In genomic region chr2:33682219-33682618, GRCm38 (mm10) we compare ENCODE assay signal across 8 mouse cellular contexts. TPM values are rescaled to one million over a fixed set of nuclear protein-coding genes. Genes with fewer than 3 reads are reported as not detected.
A peak's percentile ranks its signal among the peaks of the same experiment; 100 is the strongest.
DNase-seq lines count a peak whose midpoint lies in the region; ATAC-seq lines count a peak whose summit lies in the region.

No protein-coding gene starts in this region.

- no peak overlapping the region for H3K4me3 ChIP-seq in forebrain, embryonic 11.5 days (ENCODE audit: low read depth, low read length)
- no peak overlapping the region for H3K4me3 ChIP-seq in forebrain, embryonic 16.5 days (replicated peaks; ENCODE audit: low read length)
- H3K4me3 ChIP-seq in embryonic facial prominence, embryonic 14.5 days (ENCODE audit: low read depth, low read length) = no peak overlapping the region

- H3K27me3 ChIP-seq in forebrain, embryonic 11.5 days (ENCODE audit: control insufficient read depth, insufficient read depth, low read length) = no peaks in the 10 kb centered on the region
- peaks cover 3% of the 10 kb centered on the region for H3K27me3 ChIP-seq in forebrain, embryonic 16.5 days (replicated peaks; ENCODE audit: control insufficient read depth, insufficient read depth, low read length)
- no peaks in the 10 kb centered on the region for H3K27me3 ChIP-seq in embryonic facial prominence, embryonic 14.5 days (replicated peaks; ENCODE audit: control insufficient read depth, insufficient read depth, low read length)

- H3K36me3 ChIP-seq in forebrain, embryonic 11.5 days (ENCODE audit: control insufficient read depth, insufficient read depth, low read length) = no peaks in the 10 kb centered on the region
- no peaks in the 10 kb centered on the region for H3K36me3 ChIP-seq in forebrain, embryonic 16.5 days (ENCODE audit: control insufficient read depth, insufficient read depth)
- no peaks in the 10 kb centered on the region for H3K36me3 ChIP-seq in embryonic facial prominence, embryonic 14.5 days (ENCODE audit: control insufficient read depth, insufficient read depth, low read length)

- H3K9ac ChIP-seq in forebrain, embryonic 11.5 days (ENCODE audit: low read length) = no peak overlapping the region
- H3K9ac ChIP-seq in forebrain, embryonic 16.5 days (replicated peaks; ENCODE audit: low read depth, low read length) = no peak overlapping the region
- no peak overlapping the region for H3K9ac ChIP-seq in embryonic facial prominence, embryonic 14.5 days (ENCODE audit: low read depth, low read length)

- no peak overlapping the region for H3K27ac ChIP-seq in forebrain, embryonic 11.5 days (ENCODE audit: low read depth, low read length)
- H3K27ac ChIP-seq in forebrain, embryonic 16.5 days (ENCODE audit: low read length) = no peak overlapping the region
- H3K27ac ChIP-seq in embryonic facial prominence, embryonic 14.5 days (replicated peaks; ENCODE audit: low read depth, low read length) = no peak overlapping the region

- no peak for ATAC-seq in forebrain, embryonic 11.5 days (replicated peaks; ENCODE audit: low FRiP score)
- ATAC-seq in forebrain, embryonic 16.5 days = no peak
- ATAC-seq in embryonic facial prominence, embryonic 14.5 days (ENCODE audit: low read depth) = no peak

- peaks cover 1% of the 10 kb centered on the region; the same call in 1 of the 2 replicates for H3K9me3 ChIP-seq in forebrain, embryonic 11.5 days (ENCODE audit: control insufficient read depth, low read length)
- peaks cover 2% of the 10 kb centered on the region; the same call in 1 of the 2 replicates for H3K9me3 ChIP-seq in forebrain, embryonic 16.5 days (ENCODE audit: control insufficient read depth, low read length)
- no peaks in the 10 kb centered on the region for H3K9me3 ChIP-seq in embryonic facial prominence, embryonic 14.5 days (ENCODE audit: control insufficient read depth, low read length)

- WGBS in forebrain, embryonic 11.5 days = 10% methylated on average over 4 of the region's 4 CpGs
- 11% methylated on average over 4 of the region's 4 CpGs for WGBS in forebrain, embryonic 16.5 days
- WGBS in embryonic facial prominence, embryonic 14.5 days = 11% methylated on average over 4 of the region's 4 CpGs

- peak; percentile 83 for DNase-seq in forebrain, embryonic 11.5 days (ENCODE audit: low spot score)
- peak; percentile 54 for DNase-seq in 416B (ENCODE audit: low read depth)
- DNase-seq in adrenal gland, postnatal 36 days = peak; percentile 76 to 78
- DNase-seq in embryonic facial prominence, embryonic 14.5 days (ENCODE audit: low spot score) = peak; percentile 48
- DNase-seq in layer of hippocampus, postnatal 10 days (ENCODE audit: low spot score in 2 of 2) = peak; percentile 70 to 77
- peak; percentile 64 for DNase-seq in mesoderm, embryonic 11.5 days (ENCODE audit: low read depth, low spot score)
- peak; percentile 81 for DNase-seq in testis, postnatal 10 days (ENCODE audit: low spot score)

- no peak overlapping the region for H3K4me2 ChIP-seq in forebrain, embryonic 11.5 days (ENCODE audit: low read depth, low read length, severe bottlenecking)
- no peak overlapping the region for H3K4me2 ChIP-seq in forebrain, embryonic 16.5 days (ENCODE audit: low read length)
- no peak overlapping the region for H3K4me2 ChIP-seq in embryonic facial prominence, embryonic 14.5 days (ENCODE audit: low read depth, low read length)

- H3K4me1 ChIP-seq in forebrain, embryonic 11.5 days (replicated peaks; ENCODE audit: control insufficient read depth, insufficient read depth, low read length) = peaks cover 5% of the 10 kb centered on the region; the same call in 1 of the 2 replicates
- H3K4me1 ChIP-seq in forebrain, embryonic 16.5 days (replicated peaks; ENCODE audit: control insufficient read depth, insufficient read depth, low read length) = no peaks in the 10 kb centered on the region
- H3K4me1 ChIP-seq in embryonic facial prominence, embryonic 14.5 days (ENCODE audit: control insufficient read depth, insufficient read depth, low read length) = no peaks in the 10 kb centered on the region

RNA-seq across cellular contexts. Expression of gene Lmx1b, which starts 41.9 kb away (rescaled TPM):
- 1.0 and 1.6 TPM in 2 replicates for polyA plus RNA-seq in forebrain, embryonic 11.5 days (2014; fragmentation: Nextera tagmentation; extraction: Ambion mirVana)
- not detected in 2 replicates for polyA plus RNA-seq in forebrain, embryonic 16.5 days (2015; fragmentation: Nextera tagmentation; extraction: Ambion mirVana)
- under 1 TPM in 1 of 2 experiments, not detected in 1; 0.07 TPM for total RNA-seq in adrenal gland, postnatal 36 days (2021)
- 0.43 and 0.85 TPM in 2 replicates for polyA plus RNA-seq in embryonic facial prominence, embryonic 14.5 days (2014; fragmentation: Nextera tagmentation; extraction: Ambion mirVana)
- total RNA-seq in layer of hippocampus, postnatal 10 days (2021) = under 1 TPM in 1 of 2 experiments, not detected in 1; 0.27 TPM
